Mouse (Mus musculus) CH12.LX (cell line): ENCODE results near the gene Ndufa12. TPM values are rescaled to one million over a fixed set of nuclear protein-coding genes. Genes with fewer than 3 reads are reported as not detected.

Source experiments
- DNase-seq: peaks from one replicate; pipeline ENCODE4 v3.0.0-alpha.2; 2013; ENCODE audit errors: extremely low read depth
- H3K27ac ChIP-seq: 2 replicates; pipeline ENCODE4 v1.5.1; 2012; ENCODE audit warnings: low read depth, mild to moderate bottlenecking, control low read depth, moderate library complexity; ENCODE audit not compliant: insufficient read depth
- H3K27me3 ChIP-seq: replicated peaks from 2 replicates; pipeline ENCODE3; 2012; ENCODE audit warnings: inconsistent platforms
- H3K36me3 ChIP-seq, 2 experiments: replicated peaks in 1 of 2; 2 replicates each; pipeline versions ENCODE3 to v1.6.1; 2012; ENCODE audit warnings: inconsistent platforms in 1 of 2, low read length in 1 of 2, mild to moderate bottlenecking in 1 of 2, mixed read lengths in 1 of 2, moderate library complexity in 1 of 2; ENCODE audit not compliant: control insufficient read depth in 1 of 2, insufficient read depth in 1 of 2
- H3K4me1 ChIP-seq, 2 experiments: 2 replicates each; pipeline ENCODE4 v1.6.1; 2012; ENCODE audit warnings: inconsistent platforms in 1 of 2, moderate library complexity in 1 of 2; ENCODE audit not compliant: insufficient read depth in 2 of 2, control insufficient read depth in 1 of 2
- H3K4me2 ChIP-seq: 2 replicates; pipeline ENCODE4 v1.6.1; 2012; ENCODE audit warnings: low read depth, mild to moderate bottlenecking, control low read depth; ENCODE audit not compliant: poor library complexity, insufficient read depth, severe bottlenecking
- H3K4me3 ChIP-seq, 3 experiments: fragments of 150-350 bp in 1 of 3; sonication (generic) in 1 of 3; replicated peaks in 1 of 3; 2 replicates each; pipeline versions ENCODE3 to v1.5.1; 2011 to 2012; ENCODE audit warnings: low read depth in 2 of 3, low read length in 2 of 3, mild to moderate bottlenecking in 2 of 3, moderate library complexity in 2 of 3, control low read depth in 1 of 3, improper control_type of control experiment in 1 of 3, inconsistent platforms in 1 of 3, mixed read lengths in 1 of 3; ENCODE audit not compliant: poor library complexity in 1 of 3
- H3K79me2 ChIP-seq: replicated peaks from 2 replicates; pipeline ENCODE4 v1.6.1; 2012; ENCODE audit warnings: mild to moderate bottlenecking, moderate library complexity; ENCODE audit not compliant: control insufficient read depth, poor library complexity, insufficient read depth, severe bottlenecking; ENCODE audit errors: extremely low read depth
- H3K9ac ChIP-seq: 2 replicates; pipeline ENCODE4 v1.6.1; 2012; ENCODE audit warnings: low read depth, mild to moderate bottlenecking, control low read depth, moderate library complexity; ENCODE audit not compliant: insufficient read depth
- H3K9me3 ChIP-seq: replicated peaks from 2 replicates; pipeline ENCODE3; 2012; ENCODE audit warnings: low read length, inconsistent platforms, mixed read lengths
- BHLHE40 ChIP-seq: IDR thresholded peaks from 2 replicates; pipeline ENCODE4 v1.6.1; 2011; ENCODE audit warnings: mild to moderate bottlenecking, low read depth, low read length, improper control_type of control experiment
- CHD1 ChIP-seq: IDR thresholded peaks from 2 replicates; pipeline ENCODE4 v1.6.1; 2012; ENCODE audit warnings: low read depth, low read length, improper control_type of control experiment, inconsistent platforms
- ELF1 ChIP-seq: IDR thresholded peaks from 2 replicates; pipeline ENCODE4 v1.6.1; 2014; ENCODE audit warnings: low read depth, mild to moderate bottlenecking, inconsistent platforms, low read length, improper control_type of control experiment
- EP300 ChIP-seq: IDR thresholded peaks from 2 replicates; pipeline ENCODE4 v1.6.1; 2011; ENCODE audit warnings: low read length, improper control_type of control experiment
- ETS1 ChIP-seq: conservative IDR thresholded peaks from 2 replicates; pipeline ENCODE4 v1.6.1; 2012; ENCODE audit warnings: low read depth, mild to moderate bottlenecking, inconsistent platforms, low read length, improper control_type of control experiment, moderate library complexity
- GABPA ChIP-seq: IDR thresholded peaks from 2 replicates; pipeline ENCODE4 v1.6.1; 2012; ENCODE audit warnings: low read depth, low read length, improper control_type of control experiment, inconsistent platforms; ENCODE audit not compliant: insufficient replicate concordance
- JUND ChIP-seq: conservative IDR thresholded peaks from 2 replicates; pipeline ENCODE4 v1.6.1; 2011; ENCODE audit warnings: low read depth, low read length, improper control_type of control experiment
- MAFK ChIP-seq: IDR thresholded peaks from 2 replicates; pipeline ENCODE4 v1.6.1; 2011; ENCODE audit warnings: low read length, improper control_type of control experiment; ENCODE audit not compliant: insufficient replicate concordance
- MAX ChIP-seq: IDR thresholded peaks from 2 replicates; pipeline ENCODE4 v1.6.1; 2011; ENCODE audit warnings: low read length, improper control_type of control experiment
- MXI1 ChIP-seq: IDR thresholded peaks from 2 replicates; pipeline ENCODE4 v1.6.1; 2011; ENCODE audit warnings: mild to moderate bottlenecking, low read depth, low read length, improper control_type of control experiment
- NRF1 ChIP-seq: IDR thresholded peaks from 2 replicates; pipeline ENCODE4 v1.6.1; 2014; ENCODE audit warnings: low read depth, mild to moderate bottlenecking, inconsistent platforms, low read length, improper control_type of control experiment, moderate library complexity
- PAX5 ChIP-seq: IDR thresholded peaks from 2 replicates; pipeline ENCODE4 v1.6.1; 2012; ENCODE audit warnings: low read length, inconsistent platforms, mixed read lengths
- POLR2A ChIP-seq: IDR thresholded peaks from 2 replicates; pipeline ENCODE4 v1.6.1; 2011; ENCODE audit warnings: low read depth, mild to moderate bottlenecking, improper control_type of control experiment, low read length
- POLR2AphosphoS2 ChIP-seq: IDR thresholded peaks from 2 replicates; pipeline ENCODE4 v1.6.1; 2011; ENCODE audit warnings: low read depth, low read length, improper control_type of control experiment
- RAD21 ChIP-seq: IDR thresholded peaks from 2 replicates; pipeline ENCODE4 v1.6.1; 2011; ENCODE audit warnings: low read depth, mild to moderate bottlenecking, low read length, improper control_type of control experiment, moderate library complexity
- RCOR1 ChIP-seq: conservative IDR thresholded peaks from 2 replicates; pipeline ENCODE4 v1.6.1; 2012; ENCODE audit warnings: low read depth, mild to moderate bottlenecking, inconsistent platforms, low read length, improper control_type of control experiment
- SMC3 ChIP-seq: IDR thresholded peaks from 2 replicates; pipeline ENCODE4 v1.6.1; 2011; ENCODE audit warnings: low read depth, low read length, improper control_type of control experiment
- TBP ChIP-seq: conservative IDR thresholded peaks from 2 replicates; pipeline ENCODE4 v1.6.1; 2011; ENCODE audit warnings: low read depth, low read length, improper control_type of control experiment
- TCF12 ChIP-seq: IDR thresholded peaks from 2 replicates; pipeline ENCODE4 v1.6.1; 2014; ENCODE audit warnings: low read depth, mild to moderate bottlenecking, inconsistent platforms, low read length, improper control_type of control experiment
- UBTF ChIP-seq: IDR thresholded peaks from 2 replicates; pipeline ENCODE4 v1.6.1; 2012; ENCODE audit warnings: low read depth, mild to moderate bottlenecking, inconsistent platforms, low read length, improper control_type of control experiment, moderate library complexity
- USF2 ChIP-seq: conservative IDR thresholded peaks from 2 replicates; pipeline ENCODE4 v1.6.1; 2011; ENCODE audit warnings: low read depth, low read length, improper control_type of control experiment
- ZNF384 ChIP-seq: IDR thresholded peaks from 2 replicates; pipeline ENCODE4 v1.6.1; 2012; ENCODE audit warnings: low read depth, low read length, improper control_type of control experiment, inconsistent platforms
- dilution Hi-C: fragments of 300-500 bp; cut with MboI; formaldehyde crosslinking; loops from 2 replicates; pipeline ENCODE4 v1.14.3; 2020; ENCODE audit warnings: low sequenced_read_pairs; ENCODE audit not compliant: extremely low pct_unique_long_range_greater_than_20kb, extremely low pct_ligation_motif_present
- in situ Hi-C: fragments of 300-500 bp; cut with MboI; formaldehyde crosslinking; loops from 3 replicates; pipeline ENCODE4 v1.14.3; 2019; ENCODE audit warnings: low sequenced_read_pairs, low pct_ligation_motif_present, low pct_unique_long_range_greater_than_20kb, mixed read lengths
- polyA plus RNA-seq: library from polyadenylated mRNA; unstranded; fragments of >175 nt; gene quantifications from 2 replicates; pipeline ENCODE4 v1.2.1, GENCODE M21; 2012; ENCODE audit warnings: low read depth; ENCODE audit not compliant: insufficient read length
- total RNA-seq, 2 experiments: library from RNA; depleted of rRNA; stranded (reverse); fragments of 300-350 nt in 1 of 2; fragments of >200 nt in 1 of 2; gene quantifications; 2 replicates each; pipeline ENCODE4 v1.2.3; 2012 to 2014

Ndufa12 gene
- total and polyA plus RNA-seq, 3 experiments, result 215 to 367 (median 340) TPM

- Histone ChIP-seq H3K4me3 (no peak overlapping the region), H3K27me3 (no peaks in the 10 kb centered on the region), H3K27ac (no peak overlapping the region), H3K9me3 (no peaks in the 10 kb centered on the region), H3K79me2 (no peaks in the 10 kb centered on the region), H3K36me3 (peaks cover 18 to 63% of the 10 kb centered on the region in 2 experiments), H3K4me2 (no peak overlapping the region), H3K4me1 (peaks cover 0 to under 1% of the 10 kb centered on the region in 2 experiments; a peak in 1 of 4 replicates), H3K9ac (no peak overlapping the region)
- dilution Hi-C loops, result no loop called here
- in situ Hi-C loops, result no loop called here
- TF ChIP-seq MAX (no peak), UBTF (no peak), POLR2A (no peak), ELF1 (no peak), CHD1 (no peak), RCOR1 (no peak), USF2 (no peak), GABPA (no peak), ETS1 (no peak), NRF1 (no peak), JUND (no peak), EP300 (no peak), SMC3 (no peak), TCF12 (no peak), MXI1 (no peak), POLR2AphosphoS2 (no peak)
- DNase-seq, result no peak
Measured at GRCm38 (mm10) chr10:94158962-94159361, 39.6 kb upstream of the Ndufa12 start.

- peaks cover 19 to 67% of the 10 kb centered on the region in 2 experiments for H3K36me3 ChIP-seq
- dilution Hi-C loops (no loop called here), in situ Hi-C loops (no loop called here)
Measured at GRCm38 (mm10) chr10:94159406-94159805, 39.1 kb upstream of the Ndufa12 start.

More at GRCm38 (mm10) chr10:94159406-94159805, 39.1 kb upstream of the Ndufa12 start:
- no peaks in the 10 kb centered on the region for H3K9me3 ChIP-seq
- no peak overlapping the region for H3K4me2 ChIP-seq
- no peaks in the 10 kb centered on the region for H3K79me2 ChIP-seq
- no peak overlapping the region for H3K9ac ChIP-seq
- no peak overlapping the region for H3K4me3 ChIP-seq
- no peak overlapping the region for H3K27ac ChIP-seq
- TF ChIP-seq USF2, result no peak
- no peak for TF ChIP-seq RAD21
- no peak for TF ChIP-seq RCOR1
- TF ChIP-seq ETS1, result no peak
- no peak for TF ChIP-seq ZNF384
- no peak for TF ChIP-seq MAFK
- no peak for TF ChIP-seq POLR2AphosphoS2
- no peak for TF ChIP-seq BHLHE40
- TF ChIP-seq TBP, result no peak
- no peak for TF ChIP-seq UBTF
- TF ChIP-seq PAX5, result no peak
- no peaks in the 10 kb centered on the region for H3K27me3 ChIP-seq
- DNase-seq, result no peak
- no peaks in the 10 kb centered on the region for H3K4me1 ChIP-seq
